Mouse (Mus musculus): ENCODE data around the gene Vps9d1.
"Not testable (repeated sequence)": the region's sequence is repeated elsewhere in the genome, so short reads cannot be mapped to it uniquely, and the experiment has no call there.

Gene Vps9d1

DNA sequence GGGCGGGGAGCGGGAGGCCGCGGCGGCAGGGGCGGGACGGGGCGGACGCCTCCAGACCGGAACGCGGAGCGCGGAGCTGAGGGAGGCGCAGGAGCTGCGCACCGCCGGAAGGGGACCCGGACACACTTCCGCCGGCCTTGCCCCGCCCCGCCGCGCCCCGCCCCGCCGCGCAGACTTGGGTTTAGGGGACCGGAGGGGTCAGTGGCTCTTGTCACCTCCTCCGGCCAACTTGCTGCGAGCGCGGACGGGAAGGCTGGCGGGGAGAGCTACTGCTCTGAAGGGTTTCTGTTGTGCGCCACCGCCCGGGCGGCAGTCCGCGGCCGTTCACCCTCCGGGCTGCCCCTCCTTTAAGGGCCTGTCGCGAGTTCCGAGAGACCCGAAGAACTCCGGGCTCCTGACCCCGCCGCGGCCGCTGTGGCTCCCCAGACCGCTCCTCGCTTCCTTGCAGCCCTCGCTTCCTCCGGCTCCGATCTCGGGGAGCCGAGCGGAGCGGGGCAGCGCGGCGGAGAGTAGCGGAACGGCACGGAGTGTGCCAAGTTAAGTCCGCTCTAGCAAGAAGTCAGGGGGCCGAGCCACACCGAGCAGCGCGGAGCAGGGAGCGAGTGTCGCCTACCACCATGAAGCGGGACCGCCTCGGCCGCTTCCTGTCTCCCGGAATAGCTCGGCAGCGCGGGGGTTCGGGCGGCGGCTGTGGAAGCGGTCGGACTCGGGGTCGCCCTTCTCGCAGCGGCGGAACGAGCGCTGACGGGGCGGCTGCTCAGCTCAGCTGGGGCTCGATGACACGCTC, at the start of gene Vps9d1, which contains the start of gene Zfp276:
TSS of gene Vps9d1 (minus strand) at position 250 of the 787 bp plus-strand sequence.
TSS of gene Zfp276 (plus strand) at position 97 of the 787 bp plus-strand sequence.
- peak; percentile 88 for DNase-seq (ENCODE audit: low spot score)

DNA sequence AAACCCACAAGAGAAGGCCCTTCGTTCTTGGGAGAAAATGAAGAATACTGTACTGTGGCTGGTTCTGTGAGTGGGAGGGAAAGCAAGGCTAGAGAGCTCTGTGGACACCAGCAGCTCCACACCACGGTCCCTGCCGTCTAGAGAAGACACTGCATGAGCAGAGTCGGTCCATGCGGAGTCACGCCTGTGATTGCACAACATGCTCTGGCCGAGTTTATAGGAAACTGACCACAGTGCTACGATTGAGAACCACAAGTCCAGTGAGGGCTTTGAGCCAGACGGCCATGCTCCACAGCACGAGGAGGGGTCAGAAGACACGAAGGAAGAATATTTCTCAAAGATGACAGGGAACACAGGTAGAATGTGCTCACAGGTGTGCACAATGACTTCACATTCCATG, 44.2 kb upstream of the Vps9d1 start:
- no peak for DNase-seq (ENCODE audit: low spot score)

DNA sequence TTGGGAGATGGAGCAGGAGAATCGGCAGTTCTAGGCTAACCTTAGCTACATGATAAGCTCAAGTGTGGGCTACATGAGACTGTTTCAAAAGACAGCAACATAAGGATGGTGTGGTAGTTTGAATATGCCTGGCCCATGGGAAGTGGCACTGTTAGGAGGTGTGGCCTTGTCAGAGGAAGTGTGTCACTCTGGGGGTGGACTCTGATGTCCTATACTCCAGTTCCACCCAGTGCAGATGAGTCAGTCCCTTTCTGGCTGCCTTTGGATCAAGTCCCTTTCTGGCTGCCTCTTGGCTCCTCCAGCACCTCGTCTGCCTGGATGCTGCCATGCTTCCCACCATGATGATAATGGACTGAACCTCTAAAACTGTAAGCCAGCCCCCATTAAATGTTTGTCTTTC, 38.6 kb upstream of the Vps9d1 start:
- DNase-seq (ENCODE audit: low spot score) = no peak

DNA sequence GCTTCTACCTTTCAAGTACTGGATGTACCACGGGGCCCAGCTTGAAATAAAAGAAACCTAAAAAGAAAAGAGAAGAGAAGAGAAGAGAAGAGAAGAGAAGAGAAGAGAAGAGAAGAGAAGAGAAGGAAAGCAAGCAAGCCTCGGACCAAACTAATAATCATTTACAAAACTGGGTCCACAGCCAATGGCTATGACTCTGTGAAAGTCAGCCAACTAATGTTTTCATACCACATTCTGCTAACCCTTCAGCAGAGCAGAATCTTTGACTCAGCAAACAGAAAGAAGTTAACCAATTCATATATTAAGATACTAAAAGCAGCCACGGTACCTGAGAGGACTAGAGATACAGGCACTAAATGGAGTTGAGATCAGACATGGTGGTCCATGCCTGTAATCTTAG, 38.1 kb upstream of the Vps9d1 start:
- DNase-seq (ENCODE audit: low spot score) = no peak

DNA sequence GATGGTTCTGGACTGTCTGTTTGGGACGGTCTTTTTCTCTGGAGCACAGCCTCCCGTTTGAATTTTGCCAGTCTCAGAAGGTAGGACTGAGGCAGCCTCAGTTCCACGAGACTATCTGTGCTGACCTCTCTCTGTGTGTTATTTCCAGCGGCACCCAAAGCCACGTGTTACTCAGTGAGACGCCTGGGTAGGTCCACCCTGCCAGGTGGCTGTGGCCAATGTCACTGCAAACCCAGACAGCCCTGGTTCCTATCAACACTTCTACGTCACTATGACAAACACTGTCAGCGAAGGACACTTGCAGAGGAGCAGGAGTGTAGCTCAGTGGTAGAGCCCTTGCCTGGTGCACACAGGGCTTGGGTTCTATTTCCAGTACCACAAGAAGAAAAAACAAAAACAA, 37.6 kb upstream of the Vps9d1 start:
- no peak for DNase-seq (ENCODE audit: low spot score)

DNA sequence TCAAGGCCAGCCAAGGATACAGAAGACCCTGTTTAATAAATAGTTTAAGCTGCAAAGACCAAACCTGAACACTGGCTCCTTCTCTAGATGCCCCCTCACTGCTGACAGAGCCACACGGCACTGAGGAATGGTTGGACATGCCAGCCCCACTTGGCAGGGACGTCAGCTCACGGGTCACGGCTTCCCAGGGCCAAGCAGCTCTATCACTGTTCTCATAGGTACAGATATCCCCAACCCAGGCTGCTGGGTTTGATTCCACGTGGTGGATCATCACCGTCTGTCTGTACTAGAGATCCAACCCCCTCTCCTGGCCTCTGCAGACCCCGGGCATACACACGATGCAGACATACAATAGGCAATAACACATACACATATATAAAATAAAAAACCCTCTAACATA, 36.5 kb upstream of the Vps9d1 start:
- no peak for DNase-seq (ENCODE audit: low spot score)

DNA sequence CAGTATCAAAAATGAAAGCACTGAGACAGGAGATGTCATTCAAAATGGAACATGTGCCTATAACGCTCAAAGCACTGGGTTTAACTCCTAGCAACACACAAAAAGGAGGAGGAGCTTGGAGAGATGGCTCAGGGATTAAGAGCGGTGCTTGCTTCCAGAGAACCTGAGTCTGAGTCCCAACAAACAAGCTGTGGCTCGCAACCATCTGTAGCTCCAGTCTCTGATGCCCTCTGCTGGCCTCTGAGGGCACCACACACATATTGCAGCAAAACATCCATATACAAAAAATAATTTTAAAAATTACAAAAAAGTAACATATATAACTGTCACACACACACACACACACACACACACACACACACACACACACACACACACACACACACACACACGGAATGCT, 36.0 kb upstream of the Vps9d1 start:
- DNase-seq (ENCODE audit: low spot score) = no peak

DNA sequence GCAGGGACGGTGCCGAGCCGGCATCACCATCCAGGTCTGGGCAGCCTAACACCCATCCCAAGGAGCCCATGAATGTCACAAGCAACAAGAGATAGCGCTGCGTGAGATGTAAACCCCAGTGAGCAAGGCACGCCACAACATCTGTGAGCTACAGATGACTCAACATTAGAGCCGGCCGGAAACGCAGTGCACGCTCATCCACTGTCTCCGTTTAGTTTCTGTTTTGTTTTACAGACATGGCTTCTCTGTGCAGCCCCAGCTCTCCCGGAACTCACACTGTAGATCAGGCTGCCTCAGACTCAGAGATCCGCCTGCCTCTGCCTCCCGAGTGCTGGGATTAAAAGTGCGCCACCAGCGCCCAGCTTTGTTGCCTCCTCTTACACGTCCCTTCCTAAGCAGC, 33.2 kb upstream of the Vps9d1 start:
- DNase-seq (ENCODE audit: low spot score) = no peak

DNA sequence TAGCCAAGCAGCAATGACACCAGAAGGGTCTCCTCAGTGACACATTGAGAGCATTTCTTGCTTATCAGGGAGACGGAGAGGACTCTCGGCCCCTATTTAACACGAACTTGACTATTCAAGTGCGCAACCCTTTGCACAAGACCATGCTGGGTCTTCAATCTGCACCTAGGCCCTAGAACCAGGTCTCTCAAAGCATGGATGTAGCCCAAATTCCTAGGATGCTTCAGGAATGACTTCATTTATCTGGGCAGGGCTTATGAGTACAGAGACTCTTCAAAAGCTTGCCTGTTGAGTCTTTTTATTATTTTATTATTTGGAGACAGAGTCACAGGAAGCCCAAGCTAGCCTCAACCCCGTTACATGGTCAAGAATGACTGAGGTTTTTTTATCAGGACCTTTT, 30.3 kb upstream of the Vps9d1 start:
- no peak for DNase-seq (ENCODE audit: low spot score)

DNA sequence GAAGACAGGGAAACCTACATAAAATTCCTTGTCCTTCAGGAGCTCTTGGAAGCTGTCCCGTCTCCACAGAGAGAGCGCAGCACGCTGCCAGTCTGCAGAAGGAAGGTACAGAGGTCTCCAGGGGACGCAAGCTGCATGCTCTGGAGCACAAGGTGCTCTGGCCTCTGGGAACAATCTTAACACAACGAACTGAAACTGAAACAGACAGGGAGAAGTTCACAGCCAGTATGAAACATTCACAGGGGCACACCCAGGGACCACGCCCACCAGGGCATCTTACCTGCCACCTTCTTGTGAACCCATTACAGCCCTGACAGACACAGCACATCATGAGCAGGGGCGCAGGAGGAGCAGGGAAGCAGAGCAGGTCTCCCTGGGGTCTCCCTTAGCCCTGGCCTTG, 29.8 kb upstream of the Vps9d1 start:
- no peak for DNase-seq (ENCODE audit: low spot score)

DNA sequence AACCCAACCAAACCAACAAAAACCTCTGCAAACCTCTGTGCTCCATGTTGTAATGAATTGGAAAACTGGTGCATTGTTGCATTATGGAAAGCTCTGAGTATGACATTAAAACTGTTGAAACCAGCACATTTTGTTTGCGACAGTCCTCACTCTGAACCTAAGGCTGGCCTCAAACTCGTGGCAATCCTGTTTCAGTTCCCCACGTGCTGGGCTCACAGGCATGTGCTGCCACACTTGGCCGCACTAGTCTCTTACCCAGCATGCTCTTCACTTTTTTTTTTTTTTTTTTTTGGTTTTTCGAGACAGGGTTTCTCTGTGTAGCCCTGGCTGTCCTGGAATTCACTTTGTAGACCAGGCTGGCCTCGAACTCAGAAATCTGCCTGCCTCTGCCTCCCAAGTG, 28.8 kb upstream of the Vps9d1 start:
- not testable (repeated sequence) for DNase-seq (ENCODE audit: low spot score)

DNA sequence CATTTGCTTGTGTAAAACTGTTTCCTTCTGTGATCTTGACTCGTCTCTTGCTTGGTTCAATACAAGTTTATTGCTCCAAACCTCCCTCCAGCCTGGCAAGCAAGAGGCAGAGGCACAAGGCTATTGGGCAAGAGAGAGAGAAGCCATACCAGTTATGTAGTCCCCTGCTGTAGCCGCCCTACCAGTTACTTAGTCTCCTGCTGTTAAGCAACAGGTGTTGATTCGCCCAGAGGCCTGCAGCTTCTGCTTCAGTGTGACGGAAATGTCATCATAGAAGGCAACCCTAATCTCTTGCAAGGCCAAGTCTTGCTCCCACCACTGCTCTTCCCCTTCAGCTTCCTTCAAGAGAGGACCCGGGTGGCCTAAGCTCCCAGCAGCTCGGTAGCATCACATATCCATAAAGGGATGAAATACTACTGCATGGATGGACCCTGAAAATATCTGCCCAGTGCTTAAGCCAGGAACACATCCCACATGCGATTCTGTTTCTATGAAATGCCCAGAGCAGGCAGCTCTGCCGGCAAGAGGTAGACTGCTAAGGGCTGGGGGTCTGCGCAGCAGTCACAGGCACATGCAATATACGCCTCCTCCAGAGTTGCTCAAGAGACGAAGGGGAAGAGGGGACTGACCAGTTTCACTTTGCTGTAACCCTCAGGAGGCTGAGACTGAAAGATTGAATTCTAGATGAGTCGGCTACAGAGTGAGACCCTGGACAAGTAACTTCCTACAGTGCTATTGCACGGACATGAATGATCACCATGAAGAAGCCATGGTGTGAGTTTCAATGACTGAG, 26.4 kb upstream of the Vps9d1 start:
- no peak for DNase-seq (ENCODE audit: low spot score)

DNA sequence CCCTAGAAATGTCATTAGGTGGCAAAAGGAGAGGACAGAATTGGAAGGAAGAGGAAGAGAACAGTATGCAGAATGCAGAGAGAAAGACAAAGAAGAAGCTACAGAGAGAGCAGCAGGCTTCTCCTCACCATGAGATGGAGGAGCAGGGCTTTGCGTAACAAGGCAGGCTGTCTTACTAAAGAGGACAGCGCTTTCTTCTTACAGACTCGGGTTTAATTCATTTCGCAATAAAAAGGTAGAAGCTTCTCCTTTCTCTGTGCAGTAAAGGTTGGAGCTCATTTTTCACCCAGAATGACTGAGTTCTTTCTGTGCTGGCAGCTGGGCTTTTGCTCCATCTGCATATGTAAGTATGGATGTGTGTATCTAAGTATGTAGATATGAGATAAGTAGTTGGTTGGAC, 25.7 kb upstream of the Vps9d1 start:
- DNase-seq (ENCODE audit: low spot score) = no peak

DNA sequence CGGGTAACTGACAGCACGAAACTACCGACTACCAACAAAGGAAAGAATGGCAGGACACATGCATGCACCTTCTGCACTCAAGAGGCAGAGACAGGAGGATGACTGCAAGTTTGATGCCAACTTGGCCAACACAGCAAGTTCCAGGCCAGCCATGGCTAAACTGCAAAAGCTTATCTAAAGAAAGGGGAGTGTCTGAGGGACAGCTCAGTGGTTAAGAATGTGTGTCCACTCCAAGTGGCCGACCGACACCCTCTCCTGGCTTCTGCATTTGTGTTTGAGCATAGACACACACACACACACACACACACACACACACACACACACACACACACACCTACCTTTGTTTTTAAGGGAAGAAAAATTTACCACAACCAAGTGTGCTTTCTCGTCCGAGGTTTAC, 24.3 kb upstream of the Vps9d1 start:
- no peak for DNase-seq (ENCODE audit: low spot score)

DNA sequence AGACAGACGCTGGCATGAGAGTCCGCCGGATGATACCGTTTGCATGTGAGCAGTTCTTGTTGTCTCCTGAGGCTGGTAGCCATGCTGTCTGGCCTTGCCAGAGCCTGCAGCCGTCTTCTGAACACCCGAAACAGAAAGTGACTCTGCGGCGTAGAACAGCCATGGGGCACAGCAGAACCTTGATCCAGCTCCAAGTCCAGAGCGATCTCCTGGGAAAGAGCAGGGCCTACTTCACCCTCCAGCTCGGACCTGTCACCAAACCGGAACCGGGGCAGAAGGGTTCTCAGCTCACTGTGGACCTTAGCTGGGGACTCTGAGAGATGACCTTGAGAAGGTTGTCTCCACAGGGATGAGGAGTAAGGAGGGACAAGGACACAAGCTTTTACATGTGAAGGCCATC, 20.9 kb upstream of the Vps9d1 start:
- DNase-seq (ENCODE audit: low spot score) = peak; percentile 28

DNA sequence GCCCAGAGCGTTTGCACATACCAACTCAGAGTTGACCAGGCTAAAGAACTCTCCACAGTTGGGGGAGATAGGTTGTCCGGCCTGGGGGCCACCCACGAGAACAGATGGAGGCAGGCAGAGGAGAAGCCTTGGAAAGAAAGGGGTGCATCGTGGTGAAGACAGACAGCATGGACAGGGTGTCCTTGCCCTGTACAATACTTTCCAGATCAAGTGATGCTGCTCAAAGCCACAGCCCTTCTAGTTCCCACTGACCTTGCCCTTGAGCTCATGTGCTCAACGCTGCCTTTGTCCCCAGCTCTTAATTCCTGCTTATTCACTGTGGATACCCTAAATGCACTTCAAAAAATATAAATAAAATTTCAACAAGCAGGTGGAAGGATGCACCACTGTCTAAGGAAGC, 20.3 kb upstream of the Vps9d1 start:
- no peak for DNase-seq (ENCODE audit: low spot score)

DNA sequence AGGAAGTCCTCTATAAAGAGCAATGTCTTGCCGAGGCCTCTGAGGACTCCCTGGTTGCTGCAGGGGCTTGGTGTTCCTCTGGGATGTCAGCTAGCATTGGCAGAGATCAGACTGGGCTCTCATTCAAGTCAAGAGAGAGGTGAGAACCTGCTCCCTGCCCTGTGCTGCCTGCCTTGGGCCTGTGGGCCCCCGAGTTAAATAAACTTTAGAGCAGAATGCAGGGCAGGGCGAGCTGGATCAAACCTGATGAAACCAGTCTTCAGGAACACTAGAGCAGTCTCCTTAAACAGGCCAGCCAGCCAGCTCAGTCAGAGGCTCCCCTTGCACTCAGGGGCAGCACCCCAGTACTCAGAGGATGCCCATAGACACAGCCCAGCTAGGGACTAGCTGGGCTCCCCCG, 17.8 kb upstream of the Vps9d1 start:
- DNase-seq (ENCODE audit: low spot score) = no peak

DNA sequence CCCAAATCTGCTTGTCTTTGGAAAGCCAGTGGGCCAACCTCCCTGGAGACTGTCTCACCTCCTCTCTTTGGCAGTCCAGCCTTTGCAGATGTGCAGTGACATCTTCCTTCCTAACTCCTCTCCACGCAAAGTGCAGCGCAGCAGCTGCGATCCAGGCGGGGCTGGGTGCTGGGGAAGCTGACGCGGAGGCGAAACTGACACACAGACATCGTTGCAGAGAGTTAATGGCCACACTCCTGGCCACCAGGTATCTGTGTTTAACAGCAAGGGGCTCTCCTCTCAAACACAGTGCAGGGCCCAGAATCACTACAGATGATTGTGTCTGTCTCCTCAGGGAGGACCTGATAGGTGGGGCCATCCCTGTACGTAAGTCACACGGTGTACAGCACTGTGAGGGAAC, 17.0 kb upstream of the Vps9d1 start:
- DNase-seq (ENCODE audit: low spot score) = no peak

DNA sequence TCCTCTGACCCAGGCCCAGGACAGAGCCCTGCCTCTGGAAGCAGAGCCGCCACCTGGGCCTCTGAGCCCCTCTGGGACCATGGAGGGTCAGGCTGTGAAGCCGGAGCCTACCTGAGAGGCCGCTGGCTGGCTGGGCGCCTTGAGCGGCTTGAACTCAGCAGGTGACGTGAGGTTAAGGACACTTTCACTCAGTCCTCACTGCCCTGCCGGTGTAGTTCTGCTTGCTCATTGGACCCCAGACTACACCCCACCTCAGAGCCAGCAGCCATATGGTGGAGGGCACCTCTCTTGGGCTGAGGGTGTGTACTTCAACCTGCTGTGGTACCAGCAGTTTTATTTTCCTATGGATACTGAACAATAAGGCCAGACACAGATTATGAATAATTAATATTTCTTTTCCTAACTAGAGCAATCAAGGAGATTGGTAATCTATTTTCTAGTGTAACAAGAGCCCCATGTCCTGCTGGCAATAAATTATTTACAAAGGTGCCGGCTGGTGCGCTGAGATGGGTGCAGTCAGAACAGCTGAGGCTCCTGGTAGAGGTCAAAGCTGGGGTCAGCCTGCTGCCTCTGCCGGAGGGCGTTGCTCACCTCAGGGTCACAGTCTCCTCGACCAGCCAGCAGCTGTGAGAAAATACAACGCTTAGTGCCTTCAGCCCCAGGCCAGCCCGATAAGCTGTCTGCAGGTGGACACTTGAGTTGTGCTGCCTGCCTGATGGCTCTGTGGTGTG, 13.9 kb upstream of the Vps9d1 start:
- no peak for DNase-seq (ENCODE audit: low spot score)

DNA sequence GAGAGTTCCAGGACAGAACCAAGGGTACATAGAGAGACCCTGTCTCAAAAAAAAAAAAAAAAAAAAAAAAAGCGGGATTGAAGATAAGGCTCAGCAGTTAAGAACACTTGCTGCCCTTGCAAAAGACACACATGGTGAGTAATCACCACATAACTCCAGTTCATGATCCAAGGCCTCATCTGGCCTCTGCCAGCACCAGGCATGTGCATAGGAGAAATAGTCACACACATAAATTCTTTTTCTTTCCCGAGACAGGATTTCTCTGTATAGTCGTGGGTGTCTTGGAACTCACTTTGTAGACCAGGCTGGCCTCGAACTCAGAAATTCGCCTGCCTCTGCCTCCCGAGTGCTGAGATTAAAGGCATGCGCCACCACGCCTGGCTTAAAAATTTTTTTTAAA, 3.4 kb upstream of the Vps9d1 start:
- not testable (repeated sequence) for DNase-seq (ENCODE audit: low spot score)

DNA sequence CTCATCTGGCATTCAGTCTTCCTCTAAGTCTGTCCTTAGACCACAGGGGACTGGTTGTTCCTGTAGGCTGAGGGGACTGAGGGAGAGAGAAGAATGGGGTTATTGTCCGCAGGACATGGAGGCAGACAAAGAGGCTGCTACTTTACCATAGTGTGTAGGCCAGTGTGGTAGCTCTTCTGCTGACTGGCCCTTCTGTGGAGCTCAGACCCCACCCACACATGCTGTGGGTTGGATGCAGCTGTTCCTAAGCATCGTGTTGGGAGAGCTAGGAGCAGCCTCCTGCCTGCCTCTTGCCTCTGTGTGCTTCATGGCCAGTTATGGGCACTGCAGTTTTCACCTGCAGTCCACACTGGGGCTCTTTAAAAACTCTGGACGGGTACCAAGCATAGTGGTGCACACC, 3.0 kb upstream of the Vps9d1 start:
- DNase-seq (ENCODE audit: low spot score) = no peak

DNA sequence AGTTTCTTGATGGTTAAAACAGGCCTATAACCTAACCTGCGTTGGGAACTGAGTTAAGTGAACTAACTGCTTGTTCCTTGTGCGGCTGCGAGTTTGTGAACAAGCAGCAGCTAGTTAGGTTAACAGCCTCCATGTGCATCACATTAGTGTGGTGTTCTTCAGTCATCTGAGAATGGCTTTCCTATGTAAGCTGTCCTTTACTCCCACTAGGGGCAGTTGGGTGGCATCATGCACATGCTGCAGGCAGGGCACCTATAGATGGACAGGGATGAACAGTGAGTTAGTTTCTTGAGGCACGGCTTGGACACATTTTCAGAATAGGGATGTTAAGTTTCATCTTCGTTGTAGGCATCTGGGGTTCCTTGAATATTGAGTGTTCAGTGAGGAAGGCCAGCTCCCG, 1.0 kb upstream of the Vps9d1 start:
- DNase-seq (ENCODE audit: low spot score) = no peak
